Mouse (Mus musculus): ENCODE results near the gene Trim47.

The Trim47 gene

DNA sequence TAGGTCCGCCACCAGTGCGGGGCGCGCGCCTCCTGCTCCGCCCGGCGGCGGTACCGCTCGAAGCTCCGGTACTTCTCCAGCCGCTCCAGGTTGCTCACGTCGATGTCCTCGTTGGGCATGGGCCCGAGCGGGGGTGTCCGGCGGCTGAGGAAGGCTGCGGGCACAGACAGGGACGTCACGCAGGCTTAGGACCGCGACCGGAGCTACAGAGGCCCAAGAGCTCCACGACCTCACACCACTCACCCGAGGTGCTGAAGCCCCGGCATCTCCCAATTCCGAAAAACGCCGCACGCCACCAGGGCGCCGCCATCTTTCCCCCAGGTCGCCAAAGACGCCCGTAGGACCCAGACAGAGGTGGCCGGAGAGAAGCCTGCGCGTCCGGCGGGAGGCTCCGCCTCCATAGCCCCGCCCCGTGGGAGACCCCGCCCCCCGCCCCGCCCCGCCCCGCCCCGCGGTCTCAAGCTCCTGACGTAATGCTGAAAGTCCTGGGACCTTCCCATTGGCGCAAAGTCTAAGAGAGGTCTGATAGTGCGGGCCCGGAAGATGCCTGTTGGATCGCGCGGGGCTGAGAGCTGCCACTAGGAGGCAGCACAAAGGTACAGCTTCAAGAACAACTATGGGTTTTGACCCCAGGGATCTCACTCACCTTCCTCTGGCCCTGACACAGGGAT lies 11.6 kb upstream of the Trim47 start, which contains the start of gene Mrpl38:
Gene Mrpl38 (minus strand): TSS at position 401 of the 671 bp plus-strand sequence.
- intact Hi-C loops (cut with DNase I) = loop anchor here (10.0 kb wide), 1 partner anchor 104 kb away; the partner anchor contains the start of gene Unk

GRCm38 (mm10) chr11:116138096-116138467 lies 11.1 kb upstream of the Trim47 start:
- intact Hi-C loops (cut with DNase I) = loop anchor here (10.0 kb wide), 1 partner anchor 103 kb away; the partner anchor contains the start of gene Unk

- intact Hi-C loops (cut with DNase I) = loop anchor here (5.0 to 10.0 kb wide), 2 partner anchors 37 to 99 kb away; partner anchors contain the start of gene Unk
These were observed 7.2 kb upstream of the Trim47 start for GRCm38 (mm10) chr11:116134171-116134570.

DNA sequence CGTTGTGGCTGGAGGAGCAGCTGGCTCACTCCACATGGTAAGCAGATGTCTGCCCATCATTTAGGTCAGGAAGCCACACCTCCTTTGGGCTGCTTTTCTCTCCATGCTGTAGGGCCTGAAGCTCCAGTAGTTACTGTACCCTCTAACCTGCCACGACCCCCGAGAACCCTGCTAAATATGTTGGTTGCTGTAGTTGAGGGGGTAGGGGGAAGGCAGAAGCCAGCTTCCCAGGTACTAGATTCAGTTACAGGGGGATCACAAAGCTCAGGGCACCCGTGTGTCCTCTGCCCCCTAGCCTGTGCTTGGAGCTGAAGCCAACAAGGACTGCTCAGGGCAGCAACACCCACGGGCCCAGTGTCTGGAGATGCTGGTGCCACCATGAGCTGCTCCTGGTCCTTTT lies 6.5 kb upstream of the Trim47 start:
- intact Hi-C loops (cut with DNase I) = loop anchor here (5.0 to 10.0 kb wide), 2 partner anchors 36 to 99 kb away; partner anchors contain the start of gene Unk

DNA sequence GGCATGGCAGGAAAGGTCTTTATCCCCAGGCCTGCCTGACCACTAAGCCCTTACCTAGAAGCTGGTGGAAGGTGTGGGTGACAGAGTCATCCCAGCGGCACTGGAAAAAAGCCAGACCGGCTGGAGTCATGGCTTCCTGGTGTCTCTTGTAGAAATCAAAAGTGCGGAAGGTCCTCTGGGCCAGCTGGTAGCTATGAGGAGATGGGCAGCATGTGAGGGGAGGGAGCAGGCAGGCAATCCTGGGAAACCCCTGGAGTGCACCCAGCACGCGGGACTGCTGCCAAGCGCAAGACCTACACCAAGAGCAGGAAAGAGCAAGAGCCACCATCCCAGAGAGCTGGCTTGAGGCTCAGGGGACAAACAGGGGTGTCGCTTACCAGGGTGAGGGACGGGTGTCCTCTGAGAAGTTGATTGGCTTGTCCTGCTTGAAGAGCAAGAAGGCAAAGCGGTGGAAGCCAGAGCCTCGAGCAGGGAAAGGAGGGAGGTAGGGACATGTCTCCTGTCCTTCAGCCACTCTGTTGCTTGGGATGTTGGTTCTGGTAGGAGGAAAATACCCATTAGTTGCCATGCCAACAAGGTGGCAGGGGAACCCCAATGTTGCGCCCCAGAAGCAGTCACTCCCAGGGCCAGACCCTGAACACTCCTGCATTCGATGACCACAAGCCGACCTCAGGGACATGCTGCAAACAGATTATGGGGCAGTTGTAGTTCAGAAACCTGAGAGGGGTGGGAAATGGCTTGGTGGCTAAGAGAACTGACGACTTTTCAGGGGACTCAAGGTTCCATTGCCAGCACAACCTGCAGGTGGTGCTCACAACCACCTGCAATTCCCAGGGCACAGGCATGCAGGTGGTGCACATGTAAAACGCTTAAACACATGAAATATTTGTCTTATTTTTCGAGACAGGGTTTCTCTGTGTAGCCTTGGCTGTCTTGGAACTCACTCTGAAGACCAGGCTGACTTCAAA lies 5.6 kb upstream of the Trim47 start:
- intact Hi-C loops (cut with DNase I) = loop anchor here (5.0 to 10.0 kb wide), 2 partner anchors 35 to 98 kb away; partner anchors contain the start of gene Unk

DNA sequence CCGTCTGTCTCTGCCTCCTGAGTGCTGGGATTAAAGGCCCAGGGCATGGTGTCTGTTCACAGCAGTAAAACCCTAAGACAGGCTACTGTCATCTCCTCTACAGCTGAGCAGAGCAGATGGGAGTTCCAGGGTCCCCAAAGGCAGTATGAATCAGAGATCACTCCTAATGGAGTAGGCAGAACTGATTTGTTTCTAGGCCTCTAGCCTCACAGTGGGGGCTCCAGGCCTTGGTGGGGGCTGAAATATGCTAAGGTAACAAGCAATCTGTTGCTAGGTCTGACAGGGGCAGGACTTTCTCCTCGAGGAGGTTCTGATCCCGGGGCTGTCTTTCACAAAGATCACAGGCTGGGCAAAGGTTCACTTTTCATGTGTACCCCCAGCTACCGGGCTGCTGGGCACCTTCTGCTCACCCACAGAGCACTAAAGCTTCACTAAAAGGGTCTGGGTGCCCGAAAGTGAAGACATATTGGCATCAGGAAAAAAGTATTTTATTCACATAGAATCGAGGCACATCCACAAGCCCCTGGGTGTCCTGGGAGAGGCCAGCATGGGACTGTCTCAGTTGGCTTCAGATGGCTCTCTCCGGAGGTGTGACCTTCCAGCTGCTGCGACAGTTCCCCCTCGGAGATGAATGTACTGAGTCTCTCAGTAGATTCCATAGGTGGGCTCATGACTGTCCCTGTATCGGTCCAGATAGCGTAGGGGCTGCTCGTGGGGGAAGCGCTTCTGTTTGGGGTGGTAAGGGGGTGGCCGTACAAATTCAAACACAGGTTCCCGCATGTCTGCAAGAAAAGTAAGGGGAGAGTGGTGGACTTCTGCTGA lies 4.5 kb upstream of the Trim47 start:
- intact Hi-C loops (cut with DNase I) = loop anchor here (5.0 to 10.0 kb wide), 2 partner anchors 34 to 97 kb away; partner anchors contain the start of gene Unk

DNA sequence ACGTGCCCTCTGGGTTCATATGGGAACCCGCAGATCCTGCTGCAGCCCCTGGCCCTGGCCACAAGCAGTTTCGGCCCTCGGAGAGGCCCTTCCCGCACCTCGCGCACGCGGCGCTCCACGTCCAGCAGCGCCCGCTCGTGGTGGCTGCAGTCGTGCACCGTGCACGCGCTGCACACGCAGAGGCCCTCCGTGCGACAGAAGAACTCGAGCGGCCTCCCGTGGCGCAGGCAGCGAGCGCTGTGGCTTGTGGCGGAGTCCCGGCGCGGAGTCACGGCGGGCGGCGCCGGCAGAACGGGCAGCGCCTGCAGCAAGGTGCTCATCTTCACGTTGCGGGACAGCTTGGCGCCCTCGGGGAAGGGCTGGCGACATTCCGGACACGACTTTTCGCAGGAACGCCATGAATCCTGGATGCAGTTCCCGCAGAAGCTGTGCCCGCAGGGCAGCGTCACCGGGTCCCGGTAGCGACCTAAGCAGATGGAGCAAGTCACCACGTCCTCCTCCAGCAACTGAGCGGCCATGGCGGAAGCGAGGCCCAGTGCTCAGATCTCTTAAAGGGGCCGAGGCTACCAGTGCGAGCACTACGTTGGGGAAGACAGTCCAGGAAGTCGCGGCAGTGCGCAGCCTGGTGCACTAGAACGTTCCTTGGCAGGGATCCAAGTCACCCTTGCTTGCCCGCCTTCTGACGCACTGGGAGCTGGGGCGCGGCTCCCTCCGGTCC lies 3.6 kb upstream of the Trim47 start, which contains the start of gene Trim65:
Gene Trim65 (minus strand): TSS at position 641 of the 718 bp plus-strand sequence.
- intact Hi-C loops (cut with DNase I) = loop anchor here (5.0 to 10.0 kb wide), 2 partner anchors 33 to 96 kb away; partner anchors contain the start of gene Unk

- intact Hi-C loops (cut with DNase I) = loop anchor here (5.0 to 10.0 kb wide), 4 partner anchors 33 to 195 kb away; partner anchors contain the start of genes Recql5, Sap30bp, Unk and Wbp2
These were observed 3.0 kb upstream of the Trim47 start for GRCm38 (mm10) chr11:116129993-116130487.

GRCm38 (mm10) chr11:116129091-116129790 lies 2.2 kb upstream of the Trim47 start:
- intact Hi-C loops (cut with DNase I) = loop anchor here (5.0 to 10.0 kb wide), 2 partner anchors 42 to 194 kb away; partner anchors contain the start of genes Recql5, Sap30bp and Wbp2

GRCm38 (mm10) chr11:116127986-116128385 lies 976 bp upstream of the Trim47 start:
- intact Hi-C loops (cut with DNase I) = loop anchor here (5.0 to 10.0 kb wide), 2 partner anchors 41 to 193 kb away; partner anchors contain the start of genes Recql5, Sap30bp and Wbp2

- intact Hi-C loops (cut with DNase I) = loop anchor here (5.0 to 10.0 kb wide), 2 partner anchors 39 to 191 kb away; partner anchors contain the start of genes Recql5, Sap30bp and Wbp2
These were observed 749 bp downstream of the Trim47 start for GRCm38 (mm10) chr11:116126261-116126660.

DNA sequence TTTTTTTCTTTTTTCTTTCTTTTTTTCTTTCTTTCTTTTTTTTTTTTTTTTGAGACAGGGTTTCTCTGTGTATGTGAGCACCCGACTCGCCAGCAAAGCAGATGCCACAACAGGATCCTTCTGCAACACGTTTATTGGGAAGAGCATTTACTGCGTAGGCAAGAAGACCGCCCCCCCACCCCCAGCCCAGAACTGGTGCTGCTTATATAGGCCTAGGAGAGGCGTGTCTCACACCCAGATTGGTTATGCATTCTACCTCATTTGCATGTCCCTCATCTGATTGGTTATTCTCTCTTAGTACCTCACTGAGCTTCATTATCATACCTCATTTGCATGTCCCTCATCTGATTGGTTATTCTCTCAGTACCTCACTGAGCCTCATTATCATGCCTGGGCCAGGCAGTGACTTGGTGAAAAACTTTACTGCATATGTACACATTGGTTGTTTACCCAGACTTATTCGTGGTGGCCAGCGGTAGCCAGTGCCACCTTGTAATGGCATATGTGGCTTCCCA lies 5.2 kb downstream of the Trim47 start:
- intact Hi-C loops (cut with DNase I) = loop anchor here (10.0 kb wide), 1 partner anchor 187 kb away; the partner anchor contains the start of genes Recql5 and Sap30bp

- intact Hi-C loops (cut with DNase I) = no loop called here
These were observed 9.2 kb downstream of the Trim47 start for GRCm38 (mm10) chr11:116117819-116118218.

DNA sequence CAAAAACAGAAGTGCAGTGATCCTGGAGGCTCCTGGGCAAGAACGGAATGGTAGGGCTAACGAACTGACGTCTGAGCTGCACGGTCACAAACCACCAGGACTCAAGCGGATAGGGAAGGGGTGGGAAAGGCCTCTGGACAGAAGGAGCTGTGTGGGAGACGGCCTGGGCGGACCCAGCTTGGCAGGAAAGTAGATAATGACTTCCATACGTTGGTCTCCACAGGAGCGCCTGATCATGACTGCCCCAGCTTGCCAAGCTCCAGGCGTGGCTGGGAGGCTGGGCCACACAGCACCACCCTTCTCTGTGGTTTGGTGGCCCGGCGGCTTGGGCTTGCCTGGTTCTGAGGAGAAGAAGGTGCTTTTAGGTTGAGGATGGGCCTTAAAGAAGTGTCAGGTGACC lies 9.8 kb downstream of the Trim47 start:
- intact Hi-C loops (cut with DNase I) = no loop called here

- intact Hi-C loops (cut with DNase I) = no loop called here
These were observed 15.3 kb downstream of the Trim47 start for GRCm38 (mm10) chr11:116111611-116112203.

GRCm38 (mm10) chr11:116111067-116111466 lies 15.9 kb downstream of the Trim47 start:
- intact Hi-C loops (cut with DNase I) = no loop called here

DNA sequence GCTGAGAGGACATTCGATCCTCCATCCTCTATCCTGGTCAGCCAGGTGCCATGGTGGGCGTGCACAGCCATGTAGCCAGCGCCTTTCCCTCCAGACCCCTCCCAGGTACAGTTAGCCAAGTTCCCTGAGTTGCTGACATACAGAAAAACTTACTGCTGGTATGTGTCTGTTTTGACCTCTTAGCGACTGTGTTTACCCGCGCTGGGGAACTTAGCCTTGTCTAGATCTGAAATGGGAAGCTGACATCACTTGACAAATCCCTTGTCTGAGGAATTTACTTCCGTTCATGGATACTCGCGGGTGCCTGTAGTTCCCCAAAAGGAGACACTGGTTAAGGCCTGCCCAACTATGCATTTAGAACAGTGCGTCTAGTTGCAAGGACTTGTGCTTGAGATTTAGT lies 16.5 kb downstream of the Trim47 start:
- intact Hi-C loops (cut with DNase I) = no loop called here

DNA sequence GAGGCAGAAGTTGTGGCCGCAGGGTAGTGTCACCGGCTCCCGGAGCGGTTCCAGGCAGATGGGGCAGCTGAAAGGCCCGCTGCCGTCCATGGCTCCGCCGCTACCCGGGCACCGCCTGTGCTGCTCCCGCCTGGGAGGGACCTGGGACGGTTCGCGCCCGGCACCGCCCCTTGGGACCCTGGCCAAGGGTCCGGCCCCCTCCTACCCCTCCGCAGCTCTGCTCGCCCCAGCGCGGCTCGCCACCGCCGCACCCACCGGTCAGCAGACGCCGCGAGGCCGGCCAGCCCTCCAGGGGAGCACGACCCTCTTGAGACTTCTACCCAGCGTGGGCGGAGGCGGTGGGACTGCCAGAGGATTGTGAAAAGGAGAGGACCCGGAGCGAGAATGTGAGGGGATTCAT lies 16.9 kb downstream of the Trim47 start:
- intact Hi-C loops (cut with DNase I) = no loop called here

Measured in adrenal gland (tissue).